Mouse (Mus musculus) midbrain, embryonic 16.5 days (tissue): ENCODE measurements around the gene Poln. TPM values are rescaled to one million over a fixed set of nuclear protein-coding genes. Genes with fewer than 3 reads are reported as not detected.

Experiments
- ATAC-seq: fragments of 200-750 bp; cut with Nextera tagmentation; 2 replicates; pipeline ENCODE4 v1.8.0; 2017; ENCODE audit warnings: moderate TSS enrichment
- H3K27ac ChIP-seq: fragments of 300-500 bp; sonication (generic); 2 replicates; pipeline ENCODE4 v1.5.1; 2014; ENCODE audit warnings: mild to moderate bottlenecking, low read length, mixed read lengths
- H3K27me3 ChIP-seq: fragments of 300-500 bp; sonication (generic); 2 replicates; pipeline ENCODE4 v1.6.1; 2014; ENCODE audit warnings: low read depth, low read length, mixed read lengths; ENCODE audit not compliant: control insufficient read depth, insufficient read depth
- H3K36me3 ChIP-seq: fragments of 300-500 bp; sonication (generic); 2 replicates; pipeline ENCODE4 v1.6.1; 2014; ENCODE audit warnings: mild to moderate bottlenecking, low read length, moderate library complexity, mixed read lengths; ENCODE audit not compliant: control insufficient read depth, insufficient read depth
- H3K4me1 ChIP-seq: fragments of 300-500 bp; sonication (generic); 2 replicates; pipeline ENCODE4 v1.6.1; 2014; ENCODE audit warnings: mild to moderate bottlenecking, low read length, mixed read lengths; ENCODE audit not compliant: control insufficient read depth, insufficient read depth
- H3K4me2 ChIP-seq: fragments of 300-500 bp; sonication (generic); 2 replicates; pipeline ENCODE4 v1.6.1; 2014; ENCODE audit warnings: mild to moderate bottlenecking, low read length, mixed read lengths
- H3K4me3 ChIP-seq: fragments of 300-500 bp; sonication (generic); 2 replicates; pipeline ENCODE4 v1.5.1; 2014; ENCODE audit warnings: low read depth, mild to moderate bottlenecking, low read length, moderate library complexity, mixed read lengths
- H3K9ac ChIP-seq: fragments of 300-500 bp; sonication (generic); 2 replicates; pipeline ENCODE4 v1.6.1; 2014; ENCODE audit warnings: low read depth, low read length, mixed read lengths
- H3K9me3 ChIP-seq: fragments of 300-500 bp; sonication (generic); replicated peaks from 2 replicates; pipeline ENCODE4 v1.6.1; 2014; ENCODE audit warnings: mild to moderate bottlenecking, low read length, mixed read lengths; ENCODE audit not compliant: control insufficient read depth, poor library complexity, severe bottlenecking
- WGBS: fragments of 180-500 bp; shearing (Covaris S2); extraction: QIAGEN DNeasy Blood & Tissue Kit; methylation state at CpG from one replicate; pipeline ENCODE4 v1.1.7; 2014; 5-methylcytosine and 5-hydroxymethylcytosine counted together
- polyA plus RNA-seq: library from polyadenylated mRNA; unstranded; fragments of >200 nt; fragmentation: Nextera tagmentation; extraction: Ambion mirVana; gene quantifications from 2 replicates; pipeline ENCODE4 v1.2.1, GENCODE M21; 2015

Poln gene
- polyA plus RNA-seq, 1 experiment from 2014 or later = 0.18 TPM

DNA sequence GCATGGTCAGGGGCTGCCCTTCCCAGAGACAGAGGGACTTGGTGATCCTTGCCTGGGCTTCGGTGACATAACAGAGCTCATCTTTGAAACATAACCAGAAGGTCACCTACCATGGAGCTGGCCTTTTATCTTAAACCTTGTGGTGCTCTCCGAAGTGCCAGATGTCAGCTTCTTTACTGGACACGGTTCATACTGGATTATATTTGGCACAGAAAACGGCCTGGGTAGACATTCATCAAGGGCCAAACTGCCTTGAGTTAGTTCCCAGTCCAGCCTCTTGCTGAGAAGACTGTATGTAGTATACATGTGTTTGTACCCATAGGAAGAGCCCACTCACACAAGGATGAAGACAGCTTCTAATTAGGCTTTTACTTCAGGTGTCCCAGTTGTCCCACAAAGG, 162.4 kb downstream of the Poln start:
- no peaks in the 10 kb centered on the region for H3K27me3 ChIP-seq
- 94% methylated on average over 4 of the region's 4 CpGs for WGBS

DNA sequence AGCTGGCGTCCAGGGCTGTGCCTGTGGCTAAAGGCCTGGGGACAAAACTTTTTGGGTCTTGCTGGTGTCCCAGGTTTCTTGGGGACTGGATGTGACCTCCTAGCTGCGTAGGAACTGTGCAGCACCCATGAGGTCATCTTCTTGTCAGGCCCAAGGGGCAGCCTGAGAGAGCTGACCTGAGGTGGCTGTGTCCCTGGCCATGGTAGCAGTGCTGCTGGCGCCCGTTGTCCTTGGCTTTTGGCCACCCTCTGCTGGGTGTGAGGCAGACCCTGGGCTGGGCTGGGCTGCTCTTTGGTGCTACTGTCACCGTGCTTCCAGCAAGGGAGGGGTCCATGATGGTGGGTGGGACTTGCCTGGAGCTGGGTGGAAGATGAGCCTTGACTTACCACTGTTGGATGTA, 164.6 kb downstream of the Poln start:
- H3K4me3 ChIP-seq = no peak overlapping the region
- H3K9me3 ChIP-seq = no peaks in the 10 kb centered on the region
- peaks cover 5% of the 10 kb centered on the region for H3K4me1 ChIP-seq
- H3K9ac ChIP-seq = no peak overlapping the region
- H3K27me3 ChIP-seq = no peaks in the 10 kb centered on the region
- no peak overlapping the region for H3K27ac ChIP-seq
- no peak for ATAC-seq
- WGBS = 89% methylated on average over 5 of the region's 5 CpGs
- no peak overlapping the region for H3K4me2 ChIP-seq
- peaks cover 19% of the 10 kb centered on the region for H3K36me3 ChIP-seq

More for the DNA sequence above, 162.4 kb downstream of the Poln start:
- ATAC-seq = no peak
- Histone ChIP-seq H3K27ac (no peak overlapping the region), H3K4me3 (no peak overlapping the region), H3K9ac (no peak overlapping the region), H3K4me1 (no peaks in the 10 kb centered on the region), H3K9me3 (no peaks in the 10 kb centered on the region), H3K4me2 (no peak overlapping the region), H3K36me3 (peaks cover 5% of the 10 kb centered on the region)

GRCm38 (mm10) chr5:34002636-34003035, 166.6 kb downstream of the Poln start:
- H3K4me2 ChIP-seq = no peak overlapping the region
- ATAC-seq = no peak
- H3K27ac ChIP-seq = no peak overlapping the region
- H3K9me3 ChIP-seq = no peaks in the 10 kb centered on the region
- H3K36me3 ChIP-seq = peaks cover 19% of the 10 kb centered on the region
- H3K27me3 ChIP-seq = no peaks in the 10 kb centered on the region
- 76% methylated on average over 4 of the region's 4 CpGs for WGBS
- H3K4me3 ChIP-seq = no peak overlapping the region
- H3K9ac ChIP-seq = no peak overlapping the region
- H3K4me1 ChIP-seq = peaks cover 25% of the 10 kb centered on the region

- Histone ChIP-seq H3K36me3 (peaks cover 19% of the 10 kb centered on the region), H3K27me3 (no peaks in the 10 kb centered on the region), H3K4me3 (no peak overlapping the region), H3K27ac (no peak overlapping the region), H3K9me3 (no peaks in the 10 kb centered on the region), H3K4me2 (no peak overlapping the region), H3K4me1 (peaks cover 26% of the 10 kb centered on the region), H3K9ac (no peak overlapping the region)
- no peak for ATAC-seq
- WGBS = 100% methylated on average over 1 of the region's 1 CpGs
These were observed 167.8 kb downstream of the Poln start for GRCm38 (mm10) chr5:34001401-34001800.

DNA sequence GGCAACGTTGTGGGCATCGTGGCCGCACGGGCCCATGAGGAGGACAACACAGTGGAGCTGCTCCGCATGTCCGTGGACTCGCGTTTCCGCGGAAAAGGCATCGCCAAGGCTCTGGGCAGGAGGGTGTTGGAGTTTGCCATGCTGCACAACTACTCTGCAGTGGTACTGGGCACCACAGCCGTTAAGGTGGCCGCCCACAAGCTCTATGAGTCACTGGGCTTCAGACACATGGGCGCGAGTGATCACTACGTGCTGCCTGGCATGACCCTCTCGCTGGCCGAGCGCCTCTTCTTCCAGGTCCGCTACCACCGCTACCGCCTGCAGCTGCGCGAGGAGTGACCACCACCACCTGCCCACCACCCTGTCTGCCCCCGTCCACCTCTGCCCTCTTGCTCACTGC, 168.4 kb downstream of the Poln start:
- 97% methylated on average over 24 of the region's 25 CpGs for WGBS
- Histone ChIP-seq H3K9me3 (no peaks in the 10 kb centered on the region), H3K36me3 (peaks cover 19% of the 10 kb centered on the region), H3K4me1 (peaks cover 26% of the 10 kb centered on the region), H3K27me3 (no peaks in the 10 kb centered on the region), H3K27ac (no peak overlapping the region), H3K9ac (no peak overlapping the region), H3K4me3 (no peak overlapping the region), H3K4me2 (no peak overlapping the region)
- ATAC-seq = no peak

DNA sequence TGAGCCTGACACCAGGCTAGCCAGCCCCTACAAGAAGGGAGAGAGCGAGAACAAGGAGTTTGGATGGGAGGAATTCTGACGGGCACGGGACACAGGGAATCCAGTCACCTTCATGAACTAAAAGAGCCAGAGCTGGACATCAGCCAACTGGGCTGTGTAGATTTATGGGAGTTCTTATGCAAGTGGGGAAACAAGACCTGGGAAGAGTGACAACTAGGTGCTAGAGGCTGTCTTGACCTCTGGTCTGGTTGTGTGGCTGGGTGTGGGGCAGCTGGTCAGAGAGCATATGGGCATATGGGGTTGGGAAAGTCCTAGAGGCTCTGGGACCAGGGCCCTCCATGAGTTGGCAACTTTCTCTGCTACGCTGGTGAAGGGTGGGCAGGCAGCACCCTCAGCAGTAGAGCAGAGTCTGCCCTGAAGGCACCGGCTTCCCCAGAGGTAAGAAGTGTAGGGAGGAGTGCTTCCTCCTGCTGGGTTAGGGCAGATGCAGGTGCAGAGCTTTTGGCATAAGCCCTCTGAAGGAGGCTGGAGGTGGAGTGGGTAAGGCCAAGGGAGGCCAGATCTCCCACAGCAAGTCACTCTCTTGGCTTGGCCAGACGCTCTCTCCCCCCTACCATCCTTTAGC, 169.7 kb downstream of the Poln start:
- Histone ChIP-seq H3K36me3 (peaks cover 19% of the 10 kb centered on the region), H3K27me3 (no peaks in the 10 kb centered on the region), H3K9ac (peak overlapping the region; percentile 87; the same call in 1 of the 2 replicates), H3K9me3 (no peaks in the 10 kb centered on the region), H3K4me1 (peaks cover 34% of the 10 kb centered on the region), H3K4me3 (no peak overlapping the region), H3K4me2 (peak overlapping the region; percentile 97), H3K27ac (no peak overlapping the region)
- ATAC-seq = no peak
- 85% methylated on average over 6 of the region's 6 CpGs for WGBS

GRCm38 (mm10) chr5:33998505-33998877, 170.8 kb downstream of the Poln start:
- H3K27me3 ChIP-seq = no peaks in the 10 kb centered on the region
- 90% methylated on average over 3 of the region's 3 CpGs for WGBS
- H3K27ac ChIP-seq = no peak overlapping the region
- peak overlapping the region; percentile 87; the same call in 1 of the 2 replicates for H3K9ac ChIP-seq
- H3K4me3 ChIP-seq = peak overlapping the region; percentile 97
- no peak for ATAC-seq
- H3K9me3 ChIP-seq = no peaks in the 10 kb centered on the region
- H3K36me3 ChIP-seq = peaks cover 19% of the 10 kb centered on the region
- peak overlapping the region; percentile 97 for H3K4me2 ChIP-seq
- peaks cover 36% of the 10 kb centered on the region for H3K4me1 ChIP-seq

DNA sequence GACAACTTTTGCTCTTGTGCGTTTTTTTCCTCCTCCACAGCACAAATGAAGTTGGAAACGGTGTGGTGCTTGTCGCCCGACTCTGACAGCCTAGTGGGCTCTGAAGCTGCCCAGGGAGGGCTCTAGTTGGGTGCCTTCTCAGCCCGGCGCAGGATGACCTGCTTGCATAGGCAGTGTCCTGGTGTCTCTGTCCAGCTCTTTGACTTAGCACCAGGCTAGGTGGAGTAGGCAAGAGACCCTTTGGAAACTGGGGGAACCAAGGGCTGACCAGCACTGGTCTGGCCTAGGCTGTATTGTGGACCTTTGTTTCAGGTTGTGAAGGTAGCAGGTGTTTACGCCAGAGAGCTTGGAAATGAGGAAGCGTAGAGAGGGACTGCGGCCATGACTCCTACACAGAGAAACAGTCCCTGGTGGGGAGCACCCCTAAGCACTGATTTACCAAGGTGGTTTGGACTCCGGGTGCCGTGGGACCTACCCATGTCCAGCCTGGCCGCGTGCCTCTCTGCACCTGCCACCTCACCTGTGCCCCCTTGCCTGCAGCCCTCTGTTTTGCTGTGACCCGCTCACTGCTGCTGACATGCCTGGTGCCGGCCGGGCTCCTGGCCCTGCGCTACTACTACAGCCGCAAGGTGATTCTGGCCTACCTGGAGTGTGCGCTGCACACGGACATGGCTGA, 171.3 kb downstream of the Poln start:
- Histone ChIP-seq H3K27me3 (no peaks in the 10 kb centered on the region), H3K27ac (peak overlapping the region; percentile 97; the same call in 1 of the 2 replicates), H3K4me2 (peak overlapping the region; percentile 97), H3K36me3 (peaks cover 15% of the 10 kb centered on the region), H3K9ac (peak overlapping the region; percentile 87), H3K9me3 (no peaks in the 10 kb centered on the region), H3K4me1 (peaks cover 36% of the 10 kb centered on the region), H3K4me3 (peak overlapping the region; percentile 97)
- ATAC-seq = no peak
- 69% methylated on average over 20 of the region's 20 CpGs for WGBS

DNA sequence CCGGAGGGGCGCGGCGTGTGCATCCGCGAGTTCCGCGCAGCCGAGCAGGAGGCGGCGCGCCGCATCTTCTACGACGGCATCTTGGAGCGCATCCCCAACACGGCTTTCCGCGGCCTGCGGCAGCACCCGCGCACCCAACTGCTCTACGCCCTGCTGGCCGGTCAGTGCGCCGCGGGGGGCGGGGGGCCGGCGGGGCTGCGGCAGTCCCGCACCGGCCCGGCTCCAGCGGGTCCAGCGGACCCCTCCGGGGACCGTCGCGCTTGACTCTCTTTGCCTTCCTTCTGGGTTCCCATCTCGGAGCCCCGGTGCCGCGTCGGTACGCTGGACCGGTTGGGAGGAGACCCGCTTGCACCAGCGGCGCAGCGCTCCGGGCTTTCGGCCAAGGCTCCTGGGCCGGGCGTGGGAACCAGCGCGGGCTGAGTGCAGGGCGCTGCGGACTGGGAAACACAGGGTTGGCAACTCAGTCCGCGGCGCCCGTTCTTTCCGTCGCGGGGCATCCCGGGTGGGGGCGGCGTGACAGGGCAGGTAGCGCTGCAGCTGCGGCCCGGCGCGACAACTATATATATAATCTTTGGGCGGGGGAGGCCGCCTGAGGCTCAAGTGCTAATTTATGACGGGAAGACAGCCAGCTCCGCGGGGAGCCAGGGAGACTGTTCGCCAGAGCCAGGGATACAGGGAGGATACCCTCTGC, 172.1 kb downstream of the Poln start:
- under 1% methylated on average over 71 of the region's 80 CpGs for WGBS

More for the DNA sequence above, 172.1 kb downstream of the Poln start:
- peak overlapping the region; percentile 97 for H3K4me2 ChIP-seq
- no peaks in the 10 kb centered on the region for H3K9me3 ChIP-seq
- H3K36me3 ChIP-seq = peaks cover 15% of the 10 kb centered on the region
- H3K27ac ChIP-seq = peak overlapping the region; percentile 97
- ATAC-seq = peak; percentile 18
- peaks cover 36% of the 10 kb centered on the region for H3K4me1 ChIP-seq
- no peaks in the 10 kb centered on the region for H3K27me3 ChIP-seq
- peak overlapping the region; percentile 87 for H3K9ac ChIP-seq
- H3K4me3 ChIP-seq = peak overlapping the region; percentile 97
